Mouse (Mus musculus) spleen, adult 18-20 months (tissue): ENCODE measurements at regions not wholly inside any gene's neighbourhood (a gene's known extent, or its start where the extent isn't known, plus 50 kb on each side); places are given as distances from the start of the nearest gene placed in this dataset.
A peak's percentile ranks its signal among the peaks of the same experiment; 100 is the strongest.

ENCODE experiments used
- DNase-seq, 2 experiments: peaks; one replicate each; pipeline ENCODE4 v3.0.0; 2022; ENCODE audit warnings: mixed read lengths in 2 of 2

DNA sequence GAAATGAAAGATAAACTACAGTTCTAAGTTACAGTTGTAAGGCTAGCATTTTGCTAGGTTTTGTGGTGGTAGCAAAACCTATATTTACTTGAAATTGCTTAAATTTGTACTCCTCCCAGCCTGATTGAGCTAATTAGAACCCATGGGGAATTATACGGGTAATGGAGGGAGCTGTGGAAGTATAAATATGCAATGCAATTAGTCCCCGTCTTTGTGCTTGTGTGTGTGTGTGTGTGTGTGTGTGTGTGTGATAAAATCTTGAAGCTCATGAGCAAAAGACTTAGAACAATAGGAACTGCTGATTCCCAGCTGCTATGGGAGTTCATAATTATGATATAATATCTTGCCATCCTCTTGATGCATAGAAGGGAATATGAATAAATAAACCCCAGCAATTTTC, 321.7 kb upstream of the Thsd7b start:
- DNase-seq, result no peak

DNA sequence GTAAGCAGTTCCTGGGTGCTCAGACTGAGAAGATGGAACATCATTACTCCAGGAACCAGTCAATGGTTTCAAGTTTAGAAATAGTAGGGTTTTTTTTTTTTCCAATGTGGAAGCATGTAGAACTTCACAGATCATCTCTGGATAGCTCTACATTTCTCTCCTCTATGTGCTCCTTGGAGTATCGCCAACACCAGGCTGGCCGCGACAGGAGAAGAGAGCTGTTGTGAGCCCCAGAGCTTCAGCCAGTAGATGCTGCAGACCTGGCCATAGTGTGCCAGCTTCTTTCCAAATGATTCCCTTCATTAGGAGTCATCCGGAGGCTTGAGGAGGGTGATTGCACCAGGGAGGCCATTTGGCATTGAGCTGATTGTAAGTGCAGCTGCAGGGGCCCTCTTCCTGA, 322.6 kb upstream of the Thsd7b start:
- no peak for DNase-seq

DNA sequence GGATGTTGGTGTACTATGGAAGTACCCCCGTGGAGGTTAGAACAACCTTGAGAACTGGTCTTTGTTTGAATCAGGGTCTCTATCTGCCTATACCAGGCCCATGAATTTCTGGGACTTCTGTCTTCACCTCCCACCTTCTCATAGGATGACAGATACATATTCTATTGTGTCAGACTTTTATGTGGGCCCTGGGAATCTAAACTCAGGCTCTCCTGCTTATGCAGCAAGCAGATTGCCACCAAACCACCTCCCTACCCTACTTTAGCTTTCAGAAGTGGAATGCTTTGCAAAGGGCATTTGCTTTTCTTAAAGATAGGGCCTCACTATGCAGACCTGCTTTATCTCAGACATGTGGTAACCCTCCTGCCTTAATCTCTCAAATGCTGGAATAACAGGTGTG, 322.7 kb upstream of the Cxcr4 start:
- no peak for DNase-seq

DNA sequence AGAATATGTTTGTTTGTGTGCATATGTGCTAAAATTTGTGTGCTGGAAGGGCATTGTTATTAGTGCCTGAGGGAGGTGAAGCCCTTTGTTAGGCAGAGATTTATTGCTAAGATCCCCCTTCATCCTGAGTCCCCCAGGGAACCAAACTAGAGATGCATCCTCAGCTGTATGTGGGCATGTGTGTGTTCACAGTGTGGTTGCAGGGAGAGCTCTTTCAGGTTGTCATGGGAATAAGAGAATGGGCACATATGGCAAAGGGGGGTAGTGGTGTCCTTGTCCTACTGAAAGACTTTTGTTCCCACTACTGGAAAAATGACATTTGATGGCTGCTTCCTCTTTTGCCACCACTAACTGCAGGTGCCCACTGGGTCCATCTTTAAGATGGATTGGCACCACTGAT, 320.4 kb upstream of the Cxcr4 start:
- DNase-seq, result no peak

DNA sequence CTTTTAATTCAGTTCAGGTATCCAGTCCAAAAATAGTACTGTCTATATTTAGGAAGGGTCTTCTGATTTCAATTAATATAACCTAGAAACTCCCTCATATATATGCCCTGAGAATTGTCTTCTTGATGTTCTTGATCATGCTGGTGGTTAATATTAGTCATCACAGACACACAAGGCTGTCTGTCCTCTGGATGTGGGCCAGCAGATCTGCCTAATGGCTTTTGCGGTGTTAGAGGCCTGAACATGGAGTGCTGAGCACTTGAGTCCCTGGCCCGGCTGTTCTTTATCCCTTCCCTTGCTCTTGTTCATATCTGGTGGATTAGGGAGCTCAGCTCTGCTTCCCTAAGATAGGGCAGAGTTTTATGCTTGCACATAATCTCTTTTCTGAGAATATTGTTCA, 315.5 kb upstream of the Cxcr4 start:
- no peak for DNase-seq

DNA sequence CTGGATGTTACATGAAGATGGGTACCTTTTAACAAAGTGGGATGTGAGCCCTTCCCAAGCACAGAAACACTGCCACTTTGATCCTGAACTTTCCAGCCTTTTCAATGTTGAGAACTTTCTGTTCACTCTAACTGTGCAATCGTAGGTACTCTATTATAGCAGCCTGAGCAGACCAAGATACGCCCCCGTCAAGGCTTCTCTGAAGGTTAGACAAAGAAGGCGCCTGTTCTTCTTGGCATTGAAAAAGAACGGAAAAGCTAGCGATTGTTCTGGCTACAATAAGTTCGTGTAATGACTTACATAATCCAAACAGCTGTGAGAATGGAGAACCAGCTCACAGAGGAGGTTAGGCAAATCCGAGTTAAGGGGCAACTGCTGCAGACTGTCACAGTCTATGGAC, 305.9 kb upstream of the Cxcr4 start:
- DNase-seq, result no peak

DNA sequence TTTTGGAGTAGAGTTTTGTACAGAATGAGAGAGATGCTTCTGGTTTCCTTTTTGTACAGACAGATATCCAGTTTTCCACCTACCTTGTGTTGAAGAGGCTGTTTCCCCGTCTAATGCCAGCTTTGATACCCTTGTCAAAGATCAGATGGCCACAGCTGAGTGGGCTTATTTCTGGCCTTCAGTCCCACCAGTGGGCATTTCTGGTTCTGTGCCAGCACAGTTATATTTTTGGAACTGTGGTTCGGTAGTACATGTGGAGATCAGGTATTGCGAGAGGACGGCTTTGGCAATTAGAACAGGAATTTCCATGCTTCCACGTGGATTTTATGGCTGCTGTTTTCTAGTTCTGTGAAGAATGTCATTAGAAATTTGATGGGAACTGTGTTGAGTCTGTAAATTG, 302.5 kb upstream of the Cxcr4 start:
- DNase-seq, result no peak

DNA sequence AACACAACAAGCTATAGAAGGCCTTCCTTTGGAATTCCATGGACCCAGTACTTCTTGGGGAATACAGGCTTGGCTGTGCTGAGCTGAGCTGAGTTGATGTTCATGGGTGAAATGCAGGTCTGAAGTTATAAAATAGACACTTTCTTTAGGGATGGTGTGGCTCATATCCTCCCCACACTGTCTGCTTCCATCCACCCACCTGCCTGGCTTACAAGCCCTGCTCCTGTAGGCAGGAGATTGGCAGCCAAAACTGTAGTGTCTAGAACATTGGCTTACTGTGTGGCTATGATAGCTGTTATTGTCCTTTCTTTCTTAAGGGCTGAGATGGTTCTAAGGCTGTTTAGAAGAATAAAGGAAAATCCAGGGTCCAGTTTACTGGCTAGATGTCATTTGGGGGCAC, 286.2 kb upstream of the Cxcr4 start:
- DNase-seq, result no peak

DNA sequence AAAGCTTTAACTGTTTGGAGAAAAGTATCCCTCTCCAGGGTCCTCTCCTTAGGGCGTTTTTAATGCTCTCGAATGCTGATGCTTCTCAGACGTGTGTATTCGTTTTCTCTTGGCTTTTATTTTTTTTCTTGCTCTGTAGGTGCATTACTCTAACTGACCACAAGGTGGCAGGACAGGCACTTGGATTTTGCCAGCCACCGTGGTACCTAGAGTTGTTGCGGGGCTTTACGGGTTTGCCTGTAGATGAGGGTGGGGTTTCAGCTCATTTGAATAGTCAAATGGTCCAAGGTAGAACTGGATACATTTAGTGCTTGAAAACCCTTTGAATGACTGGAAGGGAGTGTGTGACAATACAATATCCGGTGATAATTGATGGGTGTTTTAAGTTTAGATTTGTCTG, 283.2 kb upstream of the Cxcr4 start:
- peak in 1 of 2 experiments; percentile 28 for DNase-seq

DNA sequence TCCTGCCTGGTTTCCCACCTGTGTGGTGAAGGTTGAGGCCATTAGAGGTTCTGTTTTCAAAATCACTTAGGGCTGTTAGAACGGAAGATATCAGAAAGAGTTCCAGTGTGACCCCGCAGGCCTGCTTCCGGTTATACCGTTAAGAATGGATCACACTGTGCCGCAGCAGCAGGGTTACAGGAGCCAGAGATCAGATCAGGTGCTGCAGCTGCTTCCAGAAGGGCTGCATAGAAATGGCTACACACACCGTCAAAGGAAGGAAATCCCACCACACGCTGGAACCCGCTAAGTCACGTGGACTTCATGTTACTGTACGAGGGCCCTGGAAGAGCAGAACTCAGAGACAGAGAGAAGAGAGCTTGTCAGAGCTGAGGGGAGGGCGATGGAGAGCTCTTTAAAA, 282.1 kb upstream of the Cxcr4 start:
- DNase-seq, result no peak

DNA sequence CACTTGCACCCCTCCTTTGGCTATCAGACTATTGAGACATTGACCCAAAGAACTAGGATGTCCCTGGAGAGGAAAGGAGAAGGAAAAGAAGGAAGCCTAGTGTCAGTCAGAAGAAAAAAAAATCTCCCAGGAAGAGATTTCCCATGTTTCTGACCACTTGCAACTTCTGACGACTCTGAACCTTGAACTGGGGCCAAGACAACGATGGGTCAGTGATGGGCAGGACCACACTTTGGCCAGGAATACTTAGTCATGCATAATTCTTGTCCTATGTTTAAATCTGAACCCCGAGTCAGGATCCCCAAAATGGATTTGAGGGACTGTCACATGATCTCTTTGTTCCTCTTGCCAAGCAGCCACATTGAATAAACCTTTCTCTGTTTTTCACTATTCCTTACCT, 276.7 kb upstream of the Cxcr4 start:
- DNase-seq, result no peak

DNA sequence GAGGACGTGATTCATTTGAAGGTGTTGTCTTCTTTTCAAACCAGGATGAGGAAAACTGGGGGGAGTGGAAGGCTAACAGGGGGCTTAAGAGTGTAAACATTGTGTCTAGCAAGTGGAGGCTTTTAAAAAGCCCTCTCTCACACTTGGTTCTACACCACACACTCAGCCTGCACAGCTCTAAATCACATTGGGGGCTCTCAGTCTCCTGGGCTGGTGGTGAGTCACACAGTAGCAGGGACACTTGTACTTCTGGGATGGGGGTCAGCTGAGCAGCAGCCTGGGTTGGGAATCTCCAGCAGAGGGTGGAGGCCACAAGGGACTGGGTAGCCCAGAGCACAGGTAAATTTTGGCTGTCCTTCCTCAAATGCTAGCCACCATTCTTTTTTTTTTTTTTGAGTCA, 268.4 kb upstream of the Cxcr4 start:
- no peak for DNase-seq

DNA sequence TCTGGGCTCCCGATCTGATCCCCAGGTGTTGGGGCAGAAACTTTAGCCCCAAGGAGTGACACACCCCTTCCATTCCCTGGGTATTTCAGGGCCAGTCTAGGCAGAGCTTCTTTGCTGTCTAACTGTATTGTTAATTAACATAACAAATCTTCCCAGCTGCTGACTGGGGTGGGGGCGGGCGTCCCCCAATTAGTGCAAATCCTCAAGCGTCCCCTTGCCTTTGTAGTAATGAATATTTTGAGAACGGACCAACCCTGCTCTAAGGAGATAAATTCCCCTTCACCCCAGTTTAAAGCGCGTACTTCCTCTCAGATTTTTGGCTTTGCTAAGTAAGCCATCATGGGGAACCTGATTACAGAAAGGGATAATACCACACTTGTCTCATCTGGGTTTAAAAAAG, 268.0 kb upstream of the Cxcr4 start:
- DNase-seq, result no peak

DNA sequence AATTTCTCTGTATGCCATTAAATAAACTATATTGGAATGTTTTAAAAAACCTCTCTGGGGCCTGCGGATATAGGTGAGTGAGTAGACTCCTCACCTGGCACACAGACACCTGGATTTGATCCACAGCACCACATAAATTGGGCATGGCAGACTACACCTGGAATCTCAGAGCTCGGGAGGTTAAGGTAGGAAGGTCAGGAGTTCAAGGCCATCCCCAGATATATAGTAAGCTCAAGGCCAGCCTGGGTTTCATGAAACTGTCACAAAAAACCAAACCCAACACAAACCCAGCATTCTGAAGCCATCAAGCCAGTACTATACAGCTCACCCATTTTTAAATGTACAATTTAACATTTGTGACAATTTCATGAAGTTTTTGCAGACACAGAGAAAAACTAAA, 266.6 kb upstream of the Cxcr4 start:
- DNase-seq, result no peak

DNA sequence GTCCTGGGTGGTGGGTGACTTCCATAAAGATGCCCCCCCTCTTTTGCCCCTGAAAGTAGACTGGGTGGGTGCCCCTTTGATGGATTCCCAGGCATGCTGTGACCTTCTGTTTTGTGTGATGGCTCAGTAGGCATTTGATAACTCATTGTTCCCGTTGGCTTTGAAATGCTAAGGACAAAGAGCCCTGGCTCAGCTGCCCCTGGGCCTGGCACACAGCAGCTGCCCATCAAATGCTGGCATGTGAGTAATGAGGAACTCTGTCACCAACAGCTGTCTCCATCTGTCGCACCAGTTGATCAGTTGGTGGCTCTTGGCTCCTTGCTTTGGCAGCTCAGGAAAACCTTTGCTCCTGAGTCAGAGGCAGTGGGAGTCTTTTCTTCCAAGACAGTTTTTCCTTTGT, 264.8 kb upstream of the Cxcr4 start:
- no peak for DNase-seq

DNA sequence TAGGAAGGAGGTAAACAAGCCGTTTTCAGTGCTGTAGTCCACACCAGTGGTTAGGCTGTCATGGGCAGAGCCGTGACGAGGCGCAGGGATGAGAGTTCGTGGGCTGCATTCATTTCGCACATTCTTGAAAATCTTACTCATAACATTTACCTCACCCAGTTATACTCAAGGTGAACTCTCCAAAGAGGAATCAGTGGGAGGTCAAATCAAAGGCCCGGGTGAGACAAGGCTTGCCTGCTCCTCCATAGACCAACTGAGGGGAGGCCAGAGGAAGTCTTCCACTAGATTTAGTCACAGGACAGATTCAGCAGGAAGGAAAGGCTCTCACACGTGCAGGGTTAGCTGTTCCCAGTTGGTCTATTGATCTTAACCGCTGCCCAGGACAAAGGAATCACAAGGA, 262.6 kb upstream of the Cxcr4 start:
- no peak for DNase-seq

DNA sequence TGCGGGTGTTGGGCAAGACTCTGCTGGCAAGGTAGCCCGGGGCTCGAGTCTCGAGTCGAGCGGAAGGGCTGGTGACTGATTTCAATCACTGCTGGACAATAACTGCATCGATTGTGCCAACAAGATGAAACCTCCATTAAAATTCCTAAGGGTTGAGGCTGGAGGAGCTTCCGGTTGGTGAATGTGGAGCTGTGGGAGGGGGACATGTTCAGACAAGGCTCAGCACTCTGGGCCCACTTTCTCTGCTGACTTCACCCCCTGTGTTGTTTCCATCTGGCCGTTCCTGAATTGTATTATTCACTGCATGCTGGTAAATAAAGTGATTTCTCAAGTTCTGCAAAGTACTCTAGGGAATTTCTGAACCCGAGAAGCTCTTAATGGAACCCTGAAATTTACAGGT, 261.2 kb upstream of the Cxcr4 start:
- DNase-seq, result no peak

DNA sequence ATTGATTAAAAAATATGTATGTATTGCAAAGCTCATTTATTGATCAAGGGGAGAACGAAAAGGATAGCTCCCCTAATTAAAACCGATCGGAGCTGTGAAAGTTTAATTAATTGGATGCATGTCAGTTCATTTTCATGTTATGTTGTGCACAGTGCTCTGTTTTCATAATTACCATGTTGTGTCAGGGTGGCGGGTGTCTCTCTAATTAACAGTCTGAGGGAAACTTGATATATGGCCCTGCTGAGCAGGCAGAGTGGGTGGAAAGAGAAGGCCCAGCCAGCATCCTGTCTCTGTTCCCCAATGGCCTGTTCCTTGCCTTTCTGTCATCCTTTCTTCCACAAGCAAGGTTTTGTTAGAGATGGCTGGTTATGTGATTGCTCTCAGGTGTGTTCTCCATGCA, 245.3 kb upstream of the Cxcr4 start:
- DNase-seq, result no peak

DNA sequence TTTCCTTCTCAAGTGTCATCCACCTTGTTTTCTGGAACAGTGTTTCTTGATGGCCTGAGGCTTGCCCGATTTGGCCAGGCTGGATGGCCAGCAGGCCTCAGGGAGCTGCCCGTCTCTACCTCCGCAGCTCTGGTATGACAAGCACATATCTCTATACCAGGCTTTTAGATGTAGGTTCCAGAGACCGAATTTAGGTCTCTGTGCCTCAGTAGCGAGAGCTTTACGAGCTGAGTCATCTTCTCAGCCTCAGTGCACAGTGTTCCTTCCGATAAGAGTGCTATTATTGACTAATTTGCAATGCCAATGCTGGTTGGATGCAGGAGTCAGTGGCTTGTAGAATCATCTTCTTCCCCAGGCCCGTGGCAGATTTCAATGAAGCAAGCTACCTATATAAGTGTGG, 243.4 kb upstream of the Cxcr4 start:
- no peak for DNase-seq

DNA sequence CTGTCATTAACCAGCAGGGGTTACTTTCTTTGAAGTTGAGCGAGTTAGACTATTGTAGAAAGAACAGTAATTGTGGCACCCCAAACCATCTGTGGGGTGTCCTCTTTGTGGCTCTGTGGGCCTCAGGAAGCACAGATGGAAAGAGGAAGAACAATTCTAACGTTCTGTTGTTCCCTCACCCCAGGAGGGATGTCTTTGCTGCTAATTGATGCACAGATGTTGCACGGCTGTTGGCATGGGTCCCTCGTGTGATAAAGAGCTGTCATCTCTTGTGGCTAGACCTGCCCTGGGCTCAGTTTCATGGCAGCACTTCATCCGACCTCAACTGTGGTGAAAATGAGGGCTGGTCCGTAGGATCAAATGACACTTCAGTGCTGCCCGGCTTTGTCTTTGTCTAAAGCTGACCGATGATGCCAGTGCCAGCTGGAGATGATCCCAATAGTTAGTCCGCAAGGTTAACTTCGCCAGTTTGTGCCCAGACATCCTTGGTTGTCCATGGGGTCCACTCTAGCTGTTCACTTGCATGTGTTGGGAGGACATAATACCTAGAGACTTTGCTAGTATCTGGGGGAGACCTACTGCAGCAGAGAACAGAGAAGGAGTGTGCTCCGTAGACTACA, 241.1 kb upstream of the Cxcr4 start:
- no peak for DNase-seq

DNA sequence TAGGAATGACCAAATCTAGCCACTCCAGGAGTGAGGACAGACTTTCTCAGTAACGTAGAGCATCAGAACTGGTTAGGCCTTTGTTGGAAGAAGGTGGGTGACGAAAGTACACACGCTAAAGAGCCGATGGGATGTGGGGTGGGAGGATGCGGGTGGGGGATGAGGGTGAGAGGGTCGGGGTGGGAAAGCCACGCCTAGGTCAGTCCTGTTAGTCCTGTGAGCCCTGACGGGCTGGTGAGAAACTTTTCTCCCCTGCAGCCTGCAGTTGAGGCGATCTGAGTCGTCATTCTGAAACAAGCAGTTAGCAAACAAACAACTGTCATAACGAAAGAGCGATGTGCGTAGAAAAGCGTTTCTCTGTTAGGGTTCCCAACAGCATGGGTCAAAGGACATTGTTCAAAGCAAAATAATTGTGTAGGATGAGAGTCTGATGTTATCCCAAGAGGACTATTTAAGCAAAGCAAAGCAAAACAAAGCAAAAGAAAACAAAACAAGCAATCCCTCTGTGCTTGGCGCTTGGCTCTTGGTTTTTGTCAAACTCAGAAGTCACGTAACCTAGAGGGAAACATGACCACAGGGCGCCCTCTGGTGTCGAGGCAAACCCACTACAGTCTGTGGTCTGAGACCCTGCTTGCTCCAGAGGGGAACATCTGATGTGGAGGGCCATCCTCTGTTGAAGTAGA, 240.2 kb upstream of the Cxcr4 start:
- peak; percentile 68 to 77 for DNase-seq

DNA sequence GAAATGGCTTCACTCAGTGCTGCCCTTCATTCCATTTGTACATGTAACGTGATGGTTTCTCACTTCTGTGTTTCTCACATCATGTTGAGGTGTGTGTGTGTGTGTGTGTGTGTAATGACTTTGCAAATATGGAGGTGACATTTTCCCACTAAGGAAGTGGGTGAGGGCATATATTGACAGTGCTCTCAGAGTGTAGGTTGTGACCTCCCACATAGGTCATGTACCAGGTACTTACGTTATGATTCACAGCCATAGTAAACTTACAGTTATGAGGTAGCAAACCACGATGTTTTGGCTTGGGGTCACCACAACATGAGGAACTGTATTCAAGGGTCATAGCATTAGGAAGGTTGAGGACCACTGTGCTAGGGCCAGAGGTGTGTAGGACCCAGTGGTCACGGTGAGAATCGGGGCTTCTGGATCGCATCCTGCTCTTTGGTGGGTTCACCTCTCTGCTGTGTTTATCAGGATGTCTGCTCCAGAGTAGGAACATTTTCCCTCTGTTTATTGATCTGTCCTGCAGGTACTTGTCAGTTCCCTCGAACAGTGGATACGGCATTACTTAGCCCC, 238.7 kb upstream of the Cxcr4 start:
- DNase-seq, result no peak

DNA sequence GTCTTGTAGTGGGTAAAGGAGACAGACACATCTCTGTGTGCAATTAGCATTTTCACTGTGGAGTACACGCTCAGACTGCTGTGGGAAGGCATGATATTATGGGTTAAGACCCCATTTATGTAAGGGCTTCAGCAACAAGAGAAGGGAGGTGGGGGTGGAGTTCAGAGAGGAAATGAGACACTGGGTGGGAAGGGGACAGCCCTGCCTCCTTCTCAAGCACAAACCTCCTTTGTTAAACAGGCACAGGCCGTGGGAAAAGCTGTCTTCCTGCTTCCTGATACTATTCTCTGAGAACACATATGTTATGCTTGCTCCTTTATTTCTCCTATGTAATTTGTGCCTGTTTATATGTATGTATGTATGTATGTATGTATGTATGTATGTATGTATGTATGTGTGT, 237.4 kb upstream of the Cxcr4 start:
- no peak for DNase-seq

DNA sequence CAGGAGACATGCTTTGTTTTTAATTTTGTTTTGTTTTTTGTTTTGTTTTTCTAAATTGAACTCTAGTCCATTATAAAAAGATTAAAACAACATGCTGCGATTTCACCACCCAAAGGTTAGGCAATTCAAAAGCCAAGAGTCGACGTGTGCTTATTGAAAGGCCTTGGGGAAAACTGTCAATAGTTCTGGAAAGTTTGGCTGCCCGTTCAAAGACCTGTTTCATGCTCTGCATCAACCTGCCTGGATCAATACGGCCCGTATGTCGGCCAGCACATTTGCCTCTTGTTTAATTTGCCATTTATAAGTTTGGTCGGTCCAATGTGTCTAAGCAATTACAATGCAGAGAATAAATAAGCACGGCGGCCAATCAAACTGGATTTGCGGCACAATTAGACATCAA, 234.3 kb upstream of the Cxcr4 start:
- no peak for DNase-seq
